Mouse (Mus musculus) embryo, embryonic 11 days (tissue): ENCODE measurements at regions not wholly inside any gene's neighbourhood (a gene's known extent, or its start where the extent isn't known, plus 50 kb on each side); places are given as distances from the start of the nearest gene placed in this dataset.

Experiments used
- DNase-seq: peaks from one replicate; pipeline ENCODE4 v3.0.0-alpha.2; 2015

DNA sequence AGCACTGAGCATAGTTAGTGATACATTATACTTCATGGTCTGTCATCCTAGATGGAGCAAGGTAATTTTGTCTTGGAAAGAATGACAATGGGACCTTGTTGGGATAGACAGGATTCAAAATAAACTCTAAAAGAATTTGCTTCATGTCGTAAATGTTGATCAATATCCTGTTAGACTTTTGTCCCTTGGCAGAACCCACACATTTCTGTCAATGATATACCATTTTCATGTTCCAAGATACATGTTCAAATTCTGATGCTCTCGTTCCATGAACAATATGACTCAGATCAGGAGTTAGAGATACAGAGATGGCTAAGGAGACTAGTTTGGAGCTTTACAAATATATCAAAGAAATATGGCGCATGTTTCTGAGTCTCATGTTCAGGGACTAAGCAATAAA is 673.2 kb upstream of the Gpc5 start:
- DNase-seq: no peak

GRCm38 (mm10) chr14:114425475-114425874 is 666.5 kb upstream of the Gpc5 start:
- no peak for DNase-seq
